ENCODE assay signal across 8 mouse cellular contexts in genomic region chr2:152767618-152768271, GRCm38 (mm10). TPM values are rescaled to one million over a fixed set of nuclear protein-coding genes. Genes with fewer than 3 reads are reported as not detected.
DNase-seq lines count a peak whose midpoint lies in the region; ATAC-seq and TF ChIP-seq lines count a peak whose summit lies in the region.

No protein-coding gene starts in this region.

- no peaks in the 10 kb centered on the region for H3K36me3 ChIP-seq in heart, embryonic 10.5 days
- no peaks in the 10 kb centered on the region for H3K36me3 ChIP-seq in limb, embryonic 11.5 days (ENCODE audit: control insufficient read depth, insufficient read depth, low read length)

- H3K9me3 ChIP-seq in heart, embryonic 10.5 days = no peaks in the 10 kb centered on the region
- H3K9me3 ChIP-seq in limb, embryonic 11.5 days (ENCODE audit: control insufficient read depth, low read length) = no peaks in the 10 kb centered on the region

- H3K27ac ChIP-seq in cerebellum, adult 2 months (ENCODE audit: insufficient read depth, low read length) = no peak overlapping the region
- H3K27ac ChIP-seq in heart, embryonic 10.5 days = 0 out of 2 replicates have a peak overlapping the region, but pooled peaks have one; percentile 64
- H3K27ac ChIP-seq in limb, embryonic 11.5 days (replicated peaks; ENCODE audit: low read depth, low read length) = no peak overlapping the region

- ATAC-seq in limb, embryonic 11.5 days (ENCODE audit: insufficient number of reproducible peaks, low FRiP score, low TSS enrichment, low read depth) = peak; percentile 20; the same call in 1 of the 2 replicates

- H3K4me3 ChIP-seq in cerebellum, adult 2 months (replicated peaks; ENCODE audit: insufficient read depth, low read depth, low read length) = no peak overlapping the region
- H3K4me3 ChIP-seq in heart, embryonic 10.5 days = no peak overlapping the region
- H3K4me3 ChIP-seq in limb, embryonic 11.5 days (ENCODE audit: low read depth, low read length) = no peak overlapping the region

- no peaks in the 10 kb centered on the region; the same call in 1 of the 2 replicates for H3K4me1 ChIP-seq in cerebellum, adult 2 months (ENCODE audit: control insufficient read depth, insufficient read depth, low read length)
- peaks cover 44% of the 10 kb centered on the region for H3K4me1 ChIP-seq in heart, embryonic 10.5 days
- peaks cover 17% of the 10 kb centered on the region; the same call in 1 of the 2 replicates for H3K4me1 ChIP-seq in limb, embryonic 11.5 days (ENCODE audit: control insufficient read depth, insufficient read depth, low read length)

- no peak for TF ChIP-seq POLR2A in cerebellum, adult 2 months (IDR thresholded peaks at IDR 0.05; ENCODE audit: borderline replicate concordance, insufficient read depth, low read length)

- H3K27me3 ChIP-seq in cerebellum, adult 2 months (ENCODE audit: control insufficient read depth, insufficient read depth, low read length) = no peaks in the 10 kb centered on the region
- no peaks in the 10 kb centered on the region for H3K27me3 ChIP-seq in heart, embryonic 10.5 days (ENCODE audit: insufficient read depth, poor library complexity, severe bottlenecking)
- no peaks in the 10 kb centered on the region for H3K27me3 ChIP-seq in limb, embryonic 11.5 days (ENCODE audit: control insufficient read depth, insufficient read depth, low read length)

- no peak for DNase-seq in cerebellum, adult 2 months
- DNase-seq in cerebellum, adult 8-10 months = no peak
- DNase-seq in CD4-positive, CD25-positive, alpha-beta regulatory T cell, adult 2 months (ENCODE audit: low read depth, low spot score) = peak; percentile 77
- DNase-seq in c-Kit-positive CD71-positive TER-119-negative erythroid progenitor cells, embryonic 14.5 days (ENCODE audit: low read depth) = peak; percentile 59
- no peak for DNase-seq in heart, embryonic 10.5 days (ENCODE audit: low spot score)
- DNase-seq in limb, embryonic 11.5 days (ENCODE audit: low spot score) = peak; percentile 68
- DNase-seq in naive thymus-derived CD4-positive, alpha-beta T cell, adult 2 months (ENCODE audit: low read depth) = peak; percentile 79
- DNase-seq in frontal cortex, postnatal 36 days (ENCODE audit: low spot score in 2 of 2) = no peak

- no peak overlapping the region for H3K9ac ChIP-seq in limb, embryonic 11.5 days (ENCODE audit: low read length)

- 68% methylated on average over 12 of the region's 12 CpGs for WGBS in cerebellum, adult 2 months
- WGBS in heart, embryonic 10.5 days = 55% methylated on average over 12 of the region's 12 CpGs
- WGBS in limb, embryonic 11.5 days = 45% methylated on average over 12 of the region's 12 CpGs

- H3K4me2 ChIP-seq in limb, embryonic 11.5 days (ENCODE audit: low read depth, severe bottlenecking) = no peak overlapping the region

- TF ChIP-seq CTCF in cerebellum, adult 2 months (IDR thresholded peaks at IDR 0.05; ENCODE audit: borderline replicate concordance, insufficient read depth, low read depth, low read length) = peak; percentile 29; the same call in 1 of the 2 replicates

RNA-seq across cellular contexts. Expression of gene Cox4i2, which starts 13.8 kb away (rescaled TPM):
- polyA plus RNA-seq in cerebellum, adult 2 months (2012; rRNA removed) = 9.2 and 9.7 TPM in 2 replicates
- 18.8 and 21.1 TPM in 2 replicates for polyA plus RNA-seq in heart, embryonic 10.5 days (2016; fragmentation: Nextera tagmentation; extraction: Ambion mirVana)
- 18.5 and 22.3 TPM in 2 replicates for polyA plus RNA-seq in limb, embryonic 11.5 days (2014; fragmentation: Nextera tagmentation; extraction: Ambion mirVana)

RNA-seq across cellular contexts. Expression of gene Id1, which starts 31.7 kb away (rescaled TPM):
- polyA plus RNA-seq in cerebellum, adult 2 months (2012; rRNA removed) = 63.8 and 68.7 TPM in 2 replicates
- 92.5 and 124 TPM in 2 replicates for polyA plus RNA-seq in heart, embryonic 10.5 days (2016; fragmentation: Nextera tagmentation; extraction: Ambion mirVana)
- 221 and 248 TPM in 2 replicates for polyA plus RNA-seq in limb, embryonic 11.5 days (2014; fragmentation: Nextera tagmentation; extraction: Ambion mirVana)

Comparison
In these comparisons a context has a peak if more than half of its experiments do, and no peak if none do; other contexts are left out.
1. DNase-seq: peak in CD4-positive, CD25-positive, alpha-beta regulatory T cell, adult 2 months (single experiment), c-Kit-positive CD71-positive TER-119-negative erythroid progenitor cells, embryonic 14.5 days (single experiment), limb, embryonic 11.5 days (single experiment) and naive thymus-derived CD4-positive, alpha-beta T cell, adult 2 months (single experiment); none in cerebellum, adult 2 months (0 of 2), cerebellum, adult 8-10 months (single experiment), heart, embryonic 10.5 days (single experiment) and frontal cortex, postnatal 36 days (0 of 2).